Mouse (Mus musculus) CH12.LX (cell line): ENCODE results near the gene Il17re. TPM values are rescaled to one million over a fixed set of nuclear protein-coding genes. Genes with fewer than 3 reads are reported as not detected.

Experiments
- DNase-seq: peaks from one replicate; pipeline ENCODE4 v3.0.0-alpha.2; 2013; ENCODE audit errors: extremely low read depth
- H3K27ac ChIP-seq: 2 replicates; pipeline ENCODE4 v1.5.1; 2012; ENCODE audit warnings: low read depth, mild to moderate bottlenecking, control low read depth, moderate library complexity; ENCODE audit not compliant: insufficient read depth
- H3K27me3 ChIP-seq: replicated peaks from 2 replicates; pipeline ENCODE3; 2012; ENCODE audit warnings: inconsistent platforms
- H3K36me3 ChIP-seq, 2 experiments: replicated peaks in 1 of 2; 2 replicates each; pipeline versions ENCODE3 to v1.6.1; 2012; ENCODE audit warnings: inconsistent platforms in 1 of 2, low read length in 1 of 2, mild to moderate bottlenecking in 1 of 2, mixed read lengths in 1 of 2, moderate library complexity in 1 of 2; ENCODE audit not compliant: control insufficient read depth in 1 of 2, insufficient read depth in 1 of 2
- H3K4me1 ChIP-seq, 2 experiments: 2 replicates each; pipeline ENCODE4 v1.6.1; 2012; ENCODE audit warnings: inconsistent platforms in 1 of 2, moderate library complexity in 1 of 2; ENCODE audit not compliant: insufficient read depth in 2 of 2, control insufficient read depth in 1 of 2
- H3K4me2 ChIP-seq: 2 replicates; pipeline ENCODE4 v1.6.1; 2012; ENCODE audit warnings: low read depth, mild to moderate bottlenecking, control low read depth; ENCODE audit not compliant: poor library complexity, insufficient read depth, severe bottlenecking
- H3K4me3 ChIP-seq, 3 experiments: fragments of 150-350 bp in 1 of 3; sonication (generic) in 1 of 3; replicated peaks in 1 of 3; 2 replicates each; pipeline versions ENCODE3 to v1.5.1; 2011 to 2012; ENCODE audit warnings: low read depth in 2 of 3, low read length in 2 of 3, mild to moderate bottlenecking in 2 of 3, moderate library complexity in 2 of 3, control low read depth in 1 of 3, improper control_type of control experiment in 1 of 3, inconsistent platforms in 1 of 3, mixed read lengths in 1 of 3; ENCODE audit not compliant: poor library complexity in 1 of 3
- H3K79me2 ChIP-seq: replicated peaks from 2 replicates; pipeline ENCODE4 v1.6.1; 2012; ENCODE audit warnings: mild to moderate bottlenecking, moderate library complexity; ENCODE audit not compliant: control insufficient read depth, poor library complexity, insufficient read depth, severe bottlenecking; ENCODE audit errors: extremely low read depth
- H3K9ac ChIP-seq: 2 replicates; pipeline ENCODE4 v1.6.1; 2012; ENCODE audit warnings: low read depth, mild to moderate bottlenecking, control low read depth, moderate library complexity; ENCODE audit not compliant: insufficient read depth
- H3K9me3 ChIP-seq: replicated peaks from 2 replicates; pipeline ENCODE3; 2012; ENCODE audit warnings: low read length, inconsistent platforms, mixed read lengths
- E2F4 ChIP-seq: IDR thresholded peaks from 2 replicates; pipeline ENCODE4 v1.6.1; 2011; ENCODE audit warnings: low read depth, low read length, improper control_type of control experiment; ENCODE audit not compliant: insufficient replicate concordance
- ELF1 ChIP-seq: IDR thresholded peaks from 2 replicates; pipeline ENCODE4 v1.6.1; 2014; ENCODE audit warnings: low read depth, mild to moderate bottlenecking, inconsistent platforms, low read length, improper control_type of control experiment
- HCFC1 ChIP-seq: IDR thresholded peaks from 2 replicates; pipeline ENCODE4 v1.6.1; 2012; ENCODE audit warnings: low read depth, mild to moderate bottlenecking, inconsistent platforms, low read length, improper control_type of control experiment
- IRF4 ChIP-seq: IDR thresholded peaks from 2 replicates; pipeline ENCODE4 v1.6.1; 2014; ENCODE audit warnings: low read depth, mild to moderate bottlenecking, inconsistent platforms, low read length, improper control_type of control experiment
- JUN ChIP-seq: IDR thresholded peaks from 2 replicates; pipeline ENCODE4 v1.6.1; 2011; ENCODE audit warnings: low read depth, mild to moderate bottlenecking, low read length, improper control_type of control experiment, moderate library complexity; ENCODE audit not compliant: insufficient read depth
- MAX ChIP-seq: IDR thresholded peaks from 2 replicates; pipeline ENCODE4 v1.6.1; 2011; ENCODE audit warnings: low read length, improper control_type of control experiment
- MAZ ChIP-seq: IDR thresholded peaks from 2 replicates; pipeline ENCODE4 v1.6.1; 2012; ENCODE audit warnings: low read depth, mild to moderate bottlenecking, inconsistent platforms, low read length, improper control_type of control experiment, moderate library complexity
- MXI1 ChIP-seq: IDR thresholded peaks from 2 replicates; pipeline ENCODE4 v1.6.1; 2011; ENCODE audit warnings: mild to moderate bottlenecking, low read depth, low read length, improper control_type of control experiment
- NRF1 ChIP-seq: IDR thresholded peaks from 2 replicates; pipeline ENCODE4 v1.6.1; 2014; ENCODE audit warnings: low read depth, mild to moderate bottlenecking, inconsistent platforms, low read length, improper control_type of control experiment, moderate library complexity
- POLR2AphosphoS2 ChIP-seq: IDR thresholded peaks from 2 replicates; pipeline ENCODE4 v1.6.1; 2011; ENCODE audit warnings: low read depth, low read length, improper control_type of control experiment
- RAD21 ChIP-seq: IDR thresholded peaks from 2 replicates; pipeline ENCODE4 v1.6.1; 2011; ENCODE audit warnings: low read depth, mild to moderate bottlenecking, low read length, improper control_type of control experiment, moderate library complexity
- SIN3A ChIP-seq: IDR thresholded peaks from 2 replicates; pipeline ENCODE4 v1.6.1; 2012; ENCODE audit warnings: low read length, improper control_type of control experiment, inconsistent platforms
- SMC3 ChIP-seq: IDR thresholded peaks from 2 replicates; pipeline ENCODE4 v1.6.1; 2011; ENCODE audit warnings: low read depth, low read length, improper control_type of control experiment
- TBP ChIP-seq: conservative IDR thresholded peaks from 2 replicates; pipeline ENCODE4 v1.6.1; 2011; ENCODE audit warnings: low read depth, low read length, improper control_type of control experiment
- TCF12 ChIP-seq: IDR thresholded peaks from 2 replicates; pipeline ENCODE4 v1.6.1; 2014; ENCODE audit warnings: low read depth, mild to moderate bottlenecking, inconsistent platforms, low read length, improper control_type of control experiment
- USF1 ChIP-seq: IDR thresholded peaks from 2 replicates; pipeline ENCODE4 v1.6.1; 2014; ENCODE audit warnings: low read depth, mild to moderate bottlenecking, inconsistent platforms, low read length, improper control_type of control experiment
- ZC3H11A ChIP-seq: IDR thresholded peaks from 2 replicates; pipeline ENCODE4 v1.6.1; 2012; ENCODE audit warnings: low read depth, mild to moderate bottlenecking, inconsistent platforms, low read length, improper control_type of control experiment
- ZKSCAN1 ChIP-seq: IDR thresholded peaks from 2 replicates; pipeline ENCODE4 v1.6.1; 2012; ENCODE audit warnings: low read depth, inconsistent platforms, low read length, improper control_type of control experiment, borderline replicate concordance
- ZMIZ1 ChIP-seq: IDR thresholded peaks from 2 replicates; pipeline ENCODE4 v1.6.1; 2012; ENCODE audit warnings: low read depth, mild to moderate bottlenecking, inconsistent platforms, low read length, improper control_type of control experiment
- ZNF384 ChIP-seq: IDR thresholded peaks from 2 replicates; pipeline ENCODE4 v1.6.1; 2012; ENCODE audit warnings: low read depth, low read length, improper control_type of control experiment, inconsistent platforms
- dilution Hi-C: fragments of 300-500 bp; cut with MboI; formaldehyde crosslinking; loops from 2 replicates; pipeline ENCODE4 v1.14.3; 2020; ENCODE audit warnings: low sequenced_read_pairs; ENCODE audit not compliant: extremely low pct_unique_long_range_greater_than_20kb, extremely low pct_ligation_motif_present
- in situ Hi-C: fragments of 300-500 bp; cut with MboI; formaldehyde crosslinking; loops from 3 replicates; pipeline ENCODE4 v1.14.3; 2019; ENCODE audit warnings: low sequenced_read_pairs, low pct_ligation_motif_present, low pct_unique_long_range_greater_than_20kb, mixed read lengths
- polyA plus RNA-seq: library from polyadenylated mRNA; unstranded; fragments of >175 nt; gene quantifications from 2 replicates; pipeline ENCODE4 v1.2.1, GENCODE M21; 2012; ENCODE audit warnings: low read depth; ENCODE audit not compliant: insufficient read length
- total RNA-seq, 2 experiments: library from RNA; depleted of rRNA; stranded (reverse); fragments of 300-350 nt in 1 of 2; fragments of >200 nt in 1 of 2; gene quantifications; 2 replicates each; pipeline ENCODE4 v1.2.3; 2012 to 2014

Gene Il17re
- total and polyA plus RNA-seq, 3 experiments, result 0.13 TPM; not detected in 1

DNA sequence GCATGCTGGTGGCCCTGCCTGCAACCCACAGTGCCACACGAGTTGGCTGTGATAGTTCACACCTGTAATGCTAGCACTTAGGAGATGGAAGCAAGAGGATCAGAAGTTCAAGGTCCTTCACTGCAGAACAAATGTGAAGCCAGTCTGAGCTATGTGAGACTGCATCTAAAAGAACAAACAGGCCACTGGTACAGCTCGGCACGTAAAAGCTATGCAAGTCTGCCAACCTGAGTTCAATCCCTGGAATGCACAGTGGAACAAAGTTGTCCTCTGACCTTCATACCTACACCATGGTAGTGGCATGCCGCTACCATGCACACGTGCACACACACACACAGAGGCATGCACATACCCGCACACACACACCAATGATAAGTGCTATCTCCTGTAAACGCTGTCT, 34.1 kb upstream of the Il17re start:
- dilution Hi-C loops, result no loop called here

DNA sequence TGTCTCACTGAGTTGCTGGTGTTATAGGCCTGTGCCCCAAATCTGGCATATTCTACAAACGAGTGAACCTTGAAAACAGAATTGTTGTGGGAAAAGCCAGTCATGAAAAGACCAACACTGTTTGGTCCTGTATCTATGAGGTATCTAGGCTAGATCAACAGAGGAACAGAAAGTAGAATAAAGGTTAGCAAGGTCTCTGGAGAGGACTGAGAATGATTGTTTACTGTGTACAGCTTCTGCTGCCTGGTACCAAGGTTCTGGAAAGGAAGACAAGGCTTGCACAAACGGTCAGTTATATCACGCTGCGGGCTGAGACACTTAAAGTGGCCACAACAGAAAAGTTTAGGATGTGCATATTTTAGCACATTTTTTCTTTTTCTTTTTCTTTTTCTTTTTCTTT, 31.6 kb upstream of the Il17re start:
- H3K4me1 ChIP-seq, result peaks cover 6 to 18% of the 10 kb centered on the region in 2 experiments; a peak in 3 of 4 replicates
- H3K4me3 ChIP-seq, result no peak overlapping the region
- in situ Hi-C loops (no loop called here), dilution Hi-C loops (no loop called here)
- TF ChIP-seq USF1 (no peak), ZMIZ1 (no peak), HCFC1 (no peak), ZKSCAN1 (no peak), NRF1 (no peak), IRF4 (no peak), RAD21 (no peak), POLR2AphosphoS2 (no peak), MAZ (no peak), MAX (no peak), SMC3 (no peak), ELF1 (no peak), MXI1 (no peak), SIN3A (no peak), JUN (no peak)
- no peak overlapping the region for H3K4me2 ChIP-seq
- H3K79me2 ChIP-seq, result no peaks in the 10 kb centered on the region
- no peak for DNase-seq
- peaks cover 3% of the 10 kb centered on the region for H3K27me3 ChIP-seq
- H3K9ac ChIP-seq, result no peak overlapping the region
- peaks cover 5% of the 10 kb centered on the region for H3K9me3 ChIP-seq
- no peak overlapping the region for H3K27ac ChIP-seq
- no peaks in the 10 kb centered on the region for H3K36me3 ChIP-seq

More for the DNA sequence above, 34.1 kb upstream of the Il17re start:
- Histone ChIP-seq H3K27ac (no peak overlapping the region), H3K27me3 (peaks cover 3% of the 10 kb centered on the region), H3K4me3 (no peak overlapping the region), H3K9me3 (peaks cover 5% of the 10 kb centered on the region), H3K4me2 (no peak overlapping the region), H3K79me2 (no peaks in the 10 kb centered on the region), H3K9ac (no peak overlapping the region), H3K4me1 (no peaks in the 10 kb centered on the region; a peak in 1 of 4 replicates), H3K36me3 (no peaks in the 10 kb centered on the region)
- in situ Hi-C loops, result no loop called here
- no peak for TF ChIP-seq E2F4
- TF ChIP-seq ZMIZ1, result no peak
- no peak for TF ChIP-seq ZNF384
- TF ChIP-seq TCF12, result no peak
- no peak for TF ChIP-seq TBP
- no peak for TF ChIP-seq ZC3H11A
- DNase-seq, result no peak
